Mouse (Mus musculus): Measurements from ENCODE around the gene Kcnk18. TPM values are rescaled to one million over a fixed set of nuclear protein-coding genes. Genes with fewer than 3 reads are reported as not detected.

Gene Kcnk18
- polyA plus RNA-seq, 1 experiment from 2014 or later, result not detected

DNA sequence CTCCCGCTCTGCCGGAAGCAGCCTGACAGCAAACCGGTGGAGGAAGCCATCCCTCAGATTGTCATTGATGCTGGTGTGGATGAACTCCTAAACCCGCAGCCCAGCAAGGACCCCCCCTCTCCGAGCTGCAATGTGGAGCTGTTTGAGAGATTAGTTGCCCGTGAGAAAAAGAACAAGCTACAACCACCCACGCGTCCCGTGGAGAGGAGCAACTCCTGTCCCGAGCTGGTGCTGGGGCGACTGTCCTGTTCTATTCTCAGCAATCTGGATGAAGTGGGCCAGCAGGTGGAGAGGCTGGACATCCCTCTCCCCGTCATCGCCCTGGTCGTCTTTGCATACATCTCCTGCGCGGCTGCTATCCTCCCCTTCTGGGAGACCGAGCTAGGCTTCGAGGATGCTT, 16.0 kb downstream of the Kcnk18 start:
- H3K9me3 ChIP-seq (replicated peaks), result no peaks in the 10 kb centered on the region
- no peak overlapping the region for H3K27ac ChIP-seq
- H3K27me3 ChIP-seq, result peaks cover 3% of the 10 kb centered on the region; the same call in 1 of the 2 replicates
- H3K9ac ChIP-seq, result no peak overlapping the region
- no peak overlapping the region for H3K4me3 ChIP-seq (replicated peaks)
- no peak for ATAC-seq (replicated peaks; ENCODE audit: low FRiP score)
- WGBS, result 81% methylated on average over 18 of the region's 18 CpGs
- no peak overlapping the region for H3K4me2 ChIP-seq
- H3K4me1 ChIP-seq, result peaks cover 6% of the 10 kb centered on the region
- H3K36me3 ChIP-seq, result no peaks in the 10 kb centered on the region

GRCm38 (mm10) chr19:59236046-59236445, 17.0 kb downstream of the Kcnk18 start:
- peaks cover 6% of the 10 kb centered on the region for H3K4me1 ChIP-seq
- no peak overlapping the region for H3K4me3 ChIP-seq (replicated peaks)
- H3K4me2 ChIP-seq, result no peak overlapping the region
- H3K9ac ChIP-seq, result no peak overlapping the region
- no peak for ATAC-seq (replicated peaks; ENCODE audit: low FRiP score)
- H3K36me3 ChIP-seq, result no peaks in the 10 kb centered on the region
- peaks cover 3% of the 10 kb centered on the region; the same call in 1 of the 2 replicates for H3K27me3 ChIP-seq
- no peaks in the 10 kb centered on the region for H3K9me3 ChIP-seq (replicated peaks)
- no peak overlapping the region for H3K27ac ChIP-seq
- 85% methylated on average over 6 of the region's 6 CpGs for WGBS

- no peak overlapping the region for H3K9ac ChIP-seq
- H3K36me3 ChIP-seq, result no peaks in the 10 kb centered on the region
- no peak for ATAC-seq (replicated peaks; ENCODE audit: low FRiP score)
- H3K4me3 ChIP-seq (replicated peaks), result no peak overlapping the region
- no peaks in the 10 kb centered on the region for H3K9me3 ChIP-seq (replicated peaks)
- H3K4me2 ChIP-seq, result no peak overlapping the region
- 73% methylated on average over 3 of the region's 3 CpGs for WGBS
- no peak overlapping the region for H3K27ac ChIP-seq
- H3K4me1 ChIP-seq, result no peaks in the 10 kb centered on the region
- H3K27me3 ChIP-seq, result peaks cover 3% of the 10 kb centered on the region; the same call in 1 of the 2 replicates
These were observed 19.6 kb downstream of the Kcnk18 start for GRCm38 (mm10) chr19:59238630-59239029.

DNA sequence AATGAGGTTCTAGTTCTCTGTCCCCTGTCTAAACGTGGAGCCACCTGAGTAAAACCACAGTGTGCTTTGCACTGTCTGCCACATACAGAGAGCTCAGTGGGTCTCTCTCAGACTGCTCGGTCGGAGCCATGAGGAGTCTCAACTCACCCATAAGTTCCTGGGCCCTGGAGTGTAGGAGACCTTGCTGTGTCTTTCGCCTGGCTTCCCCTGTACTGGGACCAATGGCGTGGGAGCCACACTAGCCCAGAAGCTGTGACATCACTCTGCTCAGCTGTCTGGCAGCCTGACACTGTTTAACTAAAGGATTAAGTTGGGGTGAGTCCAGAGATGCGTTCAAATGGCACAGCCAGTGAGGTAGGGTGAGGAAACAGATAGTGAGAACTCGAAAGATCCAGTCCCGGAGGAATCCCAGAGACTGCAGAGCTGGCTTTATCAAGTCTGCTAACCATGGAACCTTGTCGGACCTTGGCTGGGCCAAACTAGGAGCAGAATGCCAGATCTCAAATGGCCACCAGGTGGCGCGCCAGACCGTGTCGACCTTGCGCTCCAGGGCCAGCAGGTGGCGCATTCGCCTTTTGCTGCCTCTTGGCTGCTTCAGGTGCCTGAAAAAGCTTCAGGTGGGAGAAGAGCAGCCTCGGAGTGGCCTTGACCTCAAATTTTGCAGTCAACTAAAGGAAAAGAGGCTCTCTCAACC, 20.3 kb downstream of the Kcnk18 start:
- no peak overlapping the region for H3K4me2 ChIP-seq
- no peak overlapping the region for H3K4me3 ChIP-seq (replicated peaks)
- no peaks in the 10 kb centered on the region for H3K4me1 ChIP-seq
- H3K9me3 ChIP-seq (replicated peaks), result no peaks in the 10 kb centered on the region
- H3K36me3 ChIP-seq, result no peaks in the 10 kb centered on the region
- no peak overlapping the region for H3K27ac ChIP-seq
- 23% methylated on average over 17 of the region's 17 CpGs for WGBS
- H3K27me3 ChIP-seq, result peaks cover 3% of the 10 kb centered on the region; the same call in 1 of the 2 replicates
- H3K9ac ChIP-seq, result no peak overlapping the region
- ATAC-seq (replicated peaks; ENCODE audit: low FRiP score), result peak; percentile 56; the same call in 1 of the 2 replicates

DNA sequence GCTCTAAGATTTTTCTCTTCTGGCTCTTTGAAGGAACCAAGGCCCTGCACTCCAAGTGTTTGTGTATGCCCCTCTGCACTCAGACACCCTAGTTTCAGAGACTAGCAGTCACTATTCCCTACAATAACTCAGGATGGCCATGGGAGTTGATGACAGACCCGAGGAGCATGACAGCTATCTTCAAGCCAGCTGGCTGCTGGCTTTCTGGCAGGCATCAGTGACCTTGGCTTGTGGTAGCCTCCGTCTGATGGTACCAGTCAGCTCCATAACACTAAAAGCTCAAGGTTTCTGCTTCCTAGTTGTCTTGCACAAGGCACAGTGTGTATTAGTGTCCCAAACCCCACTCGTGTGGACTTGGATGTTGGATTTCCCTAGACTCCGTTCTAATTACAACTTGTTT, 23.0 kb downstream of the Kcnk18 start:
- ATAC-seq (replicated peaks; ENCODE audit: low FRiP score), result no peak
- H3K27ac ChIP-seq, result no peak overlapping the region
- WGBS, result 78% methylated on average over 4 of the region's 4 CpGs
- H3K36me3 ChIP-seq, result no peaks in the 10 kb centered on the region
- H3K4me2 ChIP-seq, result no peak overlapping the region
- H3K9ac ChIP-seq, result no peak overlapping the region
- peaks cover 3% of the 10 kb centered on the region; the same call in 1 of the 2 replicates for H3K27me3 ChIP-seq
- H3K4me3 ChIP-seq (replicated peaks), result no peak overlapping the region
- no peaks in the 10 kb centered on the region for H3K9me3 ChIP-seq (replicated peaks)
- H3K4me1 ChIP-seq, result no peaks in the 10 kb centered on the region

GRCm38 (mm10) chr19:59243057-59243456, 24.0 kb downstream of the Kcnk18 start:
- WGBS, result 83% methylated on average over 2 of the region's 2 CpGs
- ATAC-seq (replicated peaks; ENCODE audit: low FRiP score), result no peak

GRCm38 (mm10) chr19:59248144-59248543, 29.1 kb downstream of the Kcnk18 start:
- 92% methylated on average over 4 of the region's 4 CpGs for WGBS
- no peaks in the 10 kb centered on the region for H3K4me1 ChIP-seq
- ATAC-seq (replicated peaks; ENCODE audit: low FRiP score), result no peak
- no peaks in the 10 kb centered on the region for H3K9me3 ChIP-seq (replicated peaks)
- H3K27me3 ChIP-seq, result no peaks in the 10 kb centered on the region
- no peaks in the 10 kb centered on the region for H3K36me3 ChIP-seq
- no peak overlapping the region for H3K4me3 ChIP-seq (replicated peaks)
- H3K27ac ChIP-seq, result no peak overlapping the region
- no peak overlapping the region for H3K4me2 ChIP-seq
- no peak overlapping the region for H3K9ac ChIP-seq

More at GRCm38 (mm10) chr19:59243057-59243456, 24.0 kb downstream of the Kcnk18 start:
- Histone ChIP-seq H3K9me3 (replicated peaks) (no peaks in the 10 kb centered on the region), H3K27me3 (peaks cover 3% of the 10 kb centered on the region; the same call in 1 of the 2 replicates), H3K4me3 (replicated peaks) (no peak overlapping the region), H3K4me2 (no peak overlapping the region), H3K4me1 (no peaks in the 10 kb centered on the region), H3K36me3 (no peaks in the 10 kb centered on the region), H3K9ac (no peak overlapping the region), H3K27ac (no peak overlapping the region)

- 74% methylated on average over 11 of the region's 11 CpGs for WGBS
- ATAC-seq (replicated peaks; ENCODE audit: low FRiP score), result no peak
These were observed 29.7 kb downstream of the Kcnk18 start for GRCm38 (mm10) chr19:59248553-59249286.

GRCm38 (mm10) chr19:59252651-59253050, 33.6 kb downstream of the Kcnk18 start:
- H3K4me3 ChIP-seq (replicated peaks), result no peak overlapping the region
- H3K4me1 ChIP-seq, result no peaks in the 10 kb centered on the region
- 0 out of 2 replicates have a peak, but pooled peaks cover 5% of the 10 kb centered on the region for H3K9me3 ChIP-seq (replicated peaks)
- WGBS, result 74% methylated on average over 2 of the region's 2 CpGs
- no peak overlapping the region for H3K4me2 ChIP-seq
- no peaks in the 10 kb centered on the region for H3K36me3 ChIP-seq
- no peak overlapping the region for H3K27ac ChIP-seq
- H3K27me3 ChIP-seq, result no peaks in the 10 kb centered on the region
- ATAC-seq (replicated peaks; ENCODE audit: low FRiP score), result no peak
- H3K9ac ChIP-seq, result no peak overlapping the region

More at GRCm38 (mm10) chr19:59248553-59249286, 29.7 kb downstream of the Kcnk18 start:
- Histone ChIP-seq H3K4me3 (replicated peaks) (no peak overlapping the region), H3K4me1 (no peaks in the 10 kb centered on the region), H3K27me3 (no peaks in the 10 kb centered on the region), H3K27ac (no peak overlapping the region), H3K9ac (no peak overlapping the region), H3K36me3 (no peaks in the 10 kb centered on the region), H3K9me3 (replicated peaks) (no peaks in the 10 kb centered on the region), H3K4me2 (no peak overlapping the region)

DNA sequence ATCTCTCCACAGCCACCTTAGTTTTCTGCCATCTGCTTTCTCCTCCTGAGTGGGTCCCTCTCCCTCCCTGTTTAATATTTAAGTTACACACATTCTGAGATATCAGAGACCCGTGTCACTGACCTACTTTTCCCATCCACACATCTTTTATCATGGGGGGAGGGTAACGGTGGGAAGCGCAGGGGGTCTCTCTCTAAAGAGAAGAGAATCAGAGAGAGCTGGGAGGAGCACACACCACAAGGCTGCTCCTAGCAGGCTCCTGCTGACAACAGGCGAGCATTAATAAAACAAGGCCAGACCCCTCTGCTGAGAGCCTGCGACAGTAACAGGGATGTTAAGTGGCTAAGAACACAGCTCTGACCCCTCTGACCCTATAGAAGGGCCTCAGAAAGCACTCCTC, 40.6 kb downstream of the Kcnk18 start:
- 50% methylated on average over 5 of the region's 5 CpGs for WGBS
- no peak for ATAC-seq (replicated peaks; ENCODE audit: low FRiP score)

GRCm38 (mm10) chr19:59260718-59261442, 41.9 kb downstream of the Kcnk18 start, which contains the start of gene Slc18a2:
Gene Slc18a2 (plus strand): TSS chr19:59260896.
- WGBS, result under 1% methylated on average over 55 of the region's 55 CpGs
- H3K4me1 ChIP-seq, result peaks cover 15% of the 10 kb centered on the region
- peak within 1 kb of the TSS; percentile 92 for H3K4me2 ChIP-seq
- peak within 1 kb of the TSS; percentile 38; the same call in 1 of the 2 replicates for H3K9ac ChIP-seq
- peaks cover 34% of the 10 kb centered on the region for H3K27me3 ChIP-seq
- 0 out of 2 replicates have a peak, but pooled peaks cover 5% of the 10 kb centered on the region for H3K9me3 ChIP-seq (replicated peaks)
- H3K27ac ChIP-seq, result no peak within 1 kb of the TSS
- no peaks in the 10 kb centered on the region for H3K36me3 ChIP-seq
- peak within 1 kb of the TSS; percentile 48 for H3K4me3 ChIP-seq (replicated peaks)
- ATAC-seq (replicated peaks; ENCODE audit: low FRiP score), result peak; percentile 87

More for the DNA sequence above, 40.6 kb downstream of the Kcnk18 start:
- Histone ChIP-seq H3K27ac (no peak overlapping the region), H3K9me3 (replicated peaks) (0 out of 2 replicates have a peak, but pooled peaks cover 5% of the 10 kb centered on the region), H3K27me3 (peaks cover 34% of the 10 kb centered on the region), H3K9ac (no peak overlapping the region), H3K4me1 (peaks cover 15% of the 10 kb centered on the region), H3K4me2 (no peak overlapping the region), H3K4me3 (replicated peaks) (no peak overlapping the region), H3K36me3 (no peaks in the 10 kb centered on the region)
